Mouse (Mus musculus) heart, embryonic 15.5 days (tissue): ENCODE results near the gene Odf2l. TPM values are rescaled to one million over a fixed set of nuclear protein-coding genes. Genes with fewer than 3 reads are reported as not detected.

Experiments
- ATAC-seq: fragments of 200-750 bp; cut with Nextera tagmentation; replicated peaks from 2 replicates; pipeline ENCODE4 v1.8.0; 2017; ENCODE audit warnings: low read depth, moderate TSS enrichment; ENCODE audit not compliant: insufficient number of reproducible peaks, insufficient read depth, low FRiP score
- H3K27ac ChIP-seq: fragments of 300-500 bp; sonication (generic); 2 replicates; pipeline ENCODE4 v1.5.1; 2015; ENCODE audit warnings: mild to moderate bottlenecking, inconsistent platforms
- H3K27me3 ChIP-seq: fragments of 300-500 bp; sonication (generic); 2 replicates; pipeline ENCODE4 v1.6.1; 2015; ENCODE audit warnings: inconsistent platforms
- H3K36me3 ChIP-seq: fragments of 300-500 bp; sonication (generic); 2 replicates; pipeline ENCODE4 v1.6.1; 2015; ENCODE audit warnings: mild to moderate bottlenecking, inconsistent platforms
- H3K4me1 ChIP-seq: fragments of 300-500 bp; sonication (generic); replicated peaks from 2 replicates; pipeline ENCODE4 v1.6.1; 2015; ENCODE audit warnings: inconsistent platforms
- H3K4me2 ChIP-seq: fragments of 300-500 bp; sonication (generic); 2 replicates; pipeline ENCODE4 v1.6.1; 2015; ENCODE audit warnings: inconsistent platforms, mild to moderate bottlenecking, moderate library complexity
- H3K4me3 ChIP-seq: fragments of 300-500 bp; sonication (generic); 2 replicates; pipeline ENCODE4 v1.5.1; 2015; ENCODE audit warnings: mild to moderate bottlenecking, inconsistent platforms
- H3K9ac ChIP-seq: fragments of 300-500 bp; sonication (generic); 2 replicates; pipeline ENCODE4 v1.6.1; 2015; ENCODE audit warnings: mild to moderate bottlenecking, inconsistent platforms
- H3K9me3 ChIP-seq: fragments of 300-500 bp; sonication (generic); replicated peaks from 2 replicates; pipeline ENCODE4 v1.6.1; 2016; ENCODE audit warnings: inconsistent platforms
- WGBS: fragments of 180-500 bp; shearing (Covaris S2); methylation state at CpG from one replicate; pipeline ENCODE4 v1.1.7; 2015; ENCODE audit warnings: mixed read lengths; 5-methylcytosine and 5-hydroxymethylcytosine counted together
- polyA plus RNA-seq: library from polyadenylated mRNA; unstranded; fragments of >200 nt; fragmentation: Nextera tagmentation; extraction: Ambion mirVana; gene quantifications from 2 replicates; pipeline ENCODE4 v1.2.1, GENCODE M21; 2015

Gene Odf2l
- polyA plus RNA-seq, 1 experiment from 2014 or later: 12.9 TPM

DNA sequence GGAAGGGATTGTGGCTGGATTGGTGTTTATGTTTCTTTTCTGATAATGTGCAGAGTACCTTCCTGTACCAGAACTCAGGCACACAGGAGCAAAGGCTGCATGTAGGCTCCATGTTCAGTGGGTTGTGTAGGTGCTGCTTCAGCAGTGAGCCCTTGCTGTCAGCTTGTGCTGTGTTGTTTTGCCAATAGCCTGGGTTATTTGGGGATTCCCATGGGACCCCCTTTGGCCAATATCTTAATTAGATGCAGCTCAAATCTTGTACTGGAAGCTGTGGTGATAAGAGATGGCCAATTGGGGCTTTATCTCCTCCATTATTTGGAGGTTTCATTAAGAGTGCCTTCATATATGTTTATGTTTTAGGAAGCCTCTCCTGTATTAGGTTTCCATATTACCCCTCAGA is 24.5 kb downstream of the Odf2l start:
- Histone ChIP-seq H3K9ac (no peak overlapping the region), H3K9me3 (no peaks in the 10 kb centered on the region), H3K27me3 (no peaks in the 10 kb centered on the region), H3K4me2 (no peak overlapping the region), H3K36me3 (peaks cover 5% of the 10 kb centered on the region; the same call in 1 of the 2 replicates), H3K4me1 (no peaks in the 10 kb centered on the region), H3K4me3 (no peak overlapping the region), H3K27ac (no peak overlapping the region)
- ATAC-seq: no peak

DNA sequence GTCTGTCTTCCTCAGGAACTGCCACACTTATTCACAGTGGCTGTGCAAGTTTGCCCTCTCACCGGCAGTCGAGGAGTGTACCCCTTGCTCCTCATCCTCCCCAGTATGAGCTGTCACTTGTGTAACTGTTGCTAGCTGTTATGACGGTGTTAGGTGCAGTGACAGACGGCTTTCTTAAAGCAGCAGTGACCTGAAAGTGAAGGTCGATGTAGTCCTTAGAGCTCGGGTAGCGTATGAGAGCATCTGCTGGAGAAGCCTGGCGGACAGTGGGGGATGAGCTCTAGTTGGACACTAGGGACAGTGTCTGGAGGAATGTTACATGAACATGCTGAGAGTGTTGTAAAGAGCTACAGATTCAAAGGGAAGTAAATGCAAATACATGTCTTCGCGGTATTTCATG is 25.5 kb downstream of the Odf2l start:
- H3K9ac ChIP-seq: no peak overlapping the region
- no peaks in the 10 kb centered on the region for H3K4me1 ChIP-seq
- no peak overlapping the region for H3K4me2 ChIP-seq
- H3K36me3 ChIP-seq: peaks cover 5% of the 10 kb centered on the region; the same call in 1 of the 2 replicates
- 74% methylated on average over 10 of the region's 10 CpGs for WGBS
- no peaks in the 10 kb centered on the region for H3K27me3 ChIP-seq
- H3K9me3 ChIP-seq: no peaks in the 10 kb centered on the region
- no peak overlapping the region for H3K27ac ChIP-seq
- ATAC-seq: no peak
- H3K4me3 ChIP-seq: no peak overlapping the region

DNA sequence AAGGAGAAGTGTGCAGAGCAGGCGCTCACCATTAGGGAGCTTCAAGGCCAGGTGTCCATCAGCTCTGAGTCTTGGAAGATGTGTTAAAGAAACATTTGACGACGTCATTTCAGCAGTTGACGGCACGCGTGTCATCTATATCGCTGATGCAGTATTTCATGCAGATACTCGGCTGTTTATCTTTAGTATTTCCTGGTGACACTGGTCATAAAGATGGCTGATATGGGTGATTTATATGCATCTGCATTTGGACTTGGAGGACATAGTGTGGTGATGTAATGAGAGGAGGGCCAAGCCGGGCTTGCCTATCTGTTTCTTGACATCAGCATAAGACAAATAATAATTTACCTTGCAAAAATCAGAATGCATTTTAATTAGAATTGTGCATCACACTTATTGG is 28.5 kb downstream of the Odf2l start:
- Histone ChIP-seq H3K27ac (no peak overlapping the region), H3K36me3 (no peaks in the 10 kb centered on the region; the same call in 1 of the 2 replicates), H3K4me2 (no peak overlapping the region), H3K9ac (no peak overlapping the region), H3K4me3 (no peak overlapping the region), H3K9me3 (no peaks in the 10 kb centered on the region), H3K27me3 (no peaks in the 10 kb centered on the region), H3K4me1 (no peaks in the 10 kb centered on the region)
- WGBS: 89% methylated on average over 9 of the region's 9 CpGs
- no peak for ATAC-seq

DNA sequence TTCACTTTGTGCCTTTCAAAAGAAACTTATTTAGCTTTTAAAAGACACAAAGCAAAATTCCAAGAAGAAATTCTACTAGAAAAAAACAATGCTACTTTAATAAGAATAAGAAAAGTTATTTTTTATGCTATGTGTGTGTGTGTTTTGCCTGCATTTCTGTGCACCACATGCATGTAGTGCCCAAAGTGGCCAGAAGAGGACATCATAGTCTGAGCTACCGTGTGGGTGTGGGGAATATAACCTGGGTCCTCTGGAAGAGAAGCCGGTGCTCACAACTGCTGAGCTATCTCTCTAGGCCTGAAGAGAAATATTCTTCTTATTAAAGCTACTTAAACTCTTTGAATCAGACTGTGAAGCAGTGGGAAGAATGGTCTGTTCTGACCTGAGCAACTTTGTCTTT is 29.1 kb downstream of the Odf2l start:
- Histone ChIP-seq H3K27me3 (no peaks in the 10 kb centered on the region), H3K4me1 (no peaks in the 10 kb centered on the region)

DNA sequence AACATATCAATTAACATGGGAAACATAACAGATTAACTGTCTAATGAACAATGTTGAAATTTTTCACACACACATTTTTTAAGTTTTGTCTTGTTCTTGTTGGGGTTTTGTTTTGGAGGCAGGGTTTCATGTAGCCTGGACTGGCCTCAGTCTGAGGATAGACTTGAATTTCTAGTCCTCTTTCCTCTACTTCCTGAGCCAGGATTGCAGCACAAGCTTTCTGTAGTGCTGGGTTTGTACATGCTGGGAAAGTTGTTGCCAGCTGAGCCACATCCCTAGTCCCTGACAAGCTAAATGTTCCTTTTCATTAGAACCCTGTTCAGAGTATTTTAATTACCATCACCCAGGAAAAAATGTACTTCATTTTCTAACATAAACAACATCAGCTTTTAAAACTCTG is 29.6 kb downstream of the Odf2l start:
- H3K4me1 ChIP-seq: no peaks in the 10 kb centered on the region
- ATAC-seq: no peak
- H3K9me3 ChIP-seq: no peaks in the 10 kb centered on the region
- H3K36me3 ChIP-seq: no peaks in the 10 kb centered on the region; the same call in 1 of the 2 replicates
- H3K9ac ChIP-seq: no peak overlapping the region
- no peak overlapping the region for H3K4me2 ChIP-seq
- H3K27me3 ChIP-seq: no peaks in the 10 kb centered on the region
- no peak overlapping the region for H3K4me3 ChIP-seq
- H3K27ac ChIP-seq: no peak overlapping the region

More for the DNA sequence above, 29.1 kb downstream of the Odf2l start:
- H3K36me3 ChIP-seq: no peaks in the 10 kb centered on the region; the same call in 1 of the 2 replicates
- WGBS: 74% methylated on average over 2 of the region's 2 CpGs
- H3K9ac ChIP-seq: no peak overlapping the region
- ATAC-seq: no peak
- no peaks in the 10 kb centered on the region for H3K9me3 ChIP-seq
- H3K4me2 ChIP-seq: no peak overlapping the region
- no peak overlapping the region for H3K27ac ChIP-seq
- no peak overlapping the region for H3K4me3 ChIP-seq

DNA sequence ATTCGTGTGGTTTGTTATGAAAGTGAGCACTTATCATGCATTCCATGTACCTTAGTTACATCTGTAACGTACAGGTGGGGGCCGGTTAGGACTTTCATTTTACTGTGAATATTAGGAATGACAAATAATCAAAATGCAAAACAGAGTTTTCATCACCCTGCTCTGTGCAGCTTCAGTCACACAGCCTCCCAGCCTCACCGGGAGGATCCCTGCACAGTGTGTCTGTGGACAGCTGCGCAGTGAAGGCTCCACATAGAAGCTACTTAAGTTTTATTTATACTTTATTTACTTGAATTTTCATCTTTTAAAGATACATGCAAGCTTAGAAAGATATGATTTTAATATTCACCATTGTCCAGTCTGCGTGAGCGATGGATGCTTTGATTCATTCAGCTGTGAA is 32.7 kb downstream of the Odf2l start:
- no peak for ATAC-seq

DNA sequence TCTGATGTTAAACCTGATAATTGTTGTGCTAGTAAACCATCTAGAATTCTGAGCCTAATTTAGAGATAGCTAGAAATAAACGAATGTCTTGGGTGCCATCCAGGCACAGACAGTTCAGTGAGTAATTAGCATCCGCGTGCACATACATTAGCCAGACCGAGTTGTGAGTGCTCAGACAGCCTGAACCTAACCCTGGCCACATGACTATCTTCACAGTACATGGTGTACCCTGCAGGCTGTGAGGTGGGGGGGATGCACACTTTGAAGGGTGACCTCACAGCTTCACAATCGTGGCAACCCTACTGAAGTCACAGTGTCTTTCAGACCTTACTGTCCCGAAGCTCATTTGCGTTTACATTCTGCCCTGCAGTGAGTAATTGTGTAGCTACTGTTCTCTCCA is 33.5 kb downstream of the Odf2l start:
- H3K27ac ChIP-seq: no peak overlapping the region
- H3K4me1 ChIP-seq: no peaks in the 10 kb centered on the region
- H3K9me3 ChIP-seq: no peaks in the 10 kb centered on the region
- H3K27me3 ChIP-seq: no peaks in the 10 kb centered on the region
- no peak overlapping the region for H3K4me2 ChIP-seq
- H3K36me3 ChIP-seq: no peaks in the 10 kb centered on the region; the same call in 1 of the 2 replicates
- no peak for ATAC-seq
- WGBS: 74% methylated on average over 7 of the region's 7 CpGs
- no peak overlapping the region for H3K9ac ChIP-seq
- H3K4me3 ChIP-seq: no peak overlapping the region

More for the DNA sequence above, 32.7 kb downstream of the Odf2l start:
- no peak overlapping the region for H3K4me2 ChIP-seq
- H3K4me3 ChIP-seq: no peak overlapping the region
- no peaks in the 10 kb centered on the region; the same call in 1 of the 2 replicates for H3K36me3 ChIP-seq
- no peaks in the 10 kb centered on the region for H3K4me1 ChIP-seq
- no peaks in the 10 kb centered on the region for H3K27me3 ChIP-seq
- 87% methylated on average over 7 of the region's 7 CpGs for WGBS
- H3K9me3 ChIP-seq: no peaks in the 10 kb centered on the region
- no peak overlapping the region for H3K9ac ChIP-seq
- no peak overlapping the region for H3K27ac ChIP-seq

DNA sequence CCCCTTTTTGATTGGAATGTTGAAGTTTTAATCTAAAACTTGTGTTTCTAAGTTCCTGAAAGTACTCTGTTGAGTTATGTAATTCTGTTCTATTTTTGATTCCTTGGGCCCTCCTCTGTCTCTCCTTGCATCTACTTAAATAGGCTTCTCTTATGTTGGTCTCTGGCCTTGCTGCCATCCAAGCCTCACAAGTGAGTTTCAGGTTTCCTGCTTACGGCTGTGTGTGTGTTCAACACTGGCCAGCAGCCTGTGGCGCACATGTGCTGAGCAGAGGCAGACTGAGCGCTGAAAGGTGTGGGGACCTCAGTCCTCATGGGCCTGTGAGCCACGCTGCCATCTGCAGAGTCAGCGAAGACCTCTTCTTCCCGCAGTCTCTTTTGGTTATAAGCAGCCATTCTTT is 38.5 kb downstream of the Odf2l start:
- H3K27me3 ChIP-seq: no peaks in the 10 kb centered on the region
- H3K9me3 ChIP-seq: no peaks in the 10 kb centered on the region
- H3K36me3 ChIP-seq: no peaks in the 10 kb centered on the region
- no peak for ATAC-seq
- H3K27ac ChIP-seq: no peak overlapping the region
- no peak overlapping the region for H3K4me2 ChIP-seq
- 75% methylated on average over 6 of the region's 6 CpGs for WGBS
- H3K4me1 ChIP-seq: no peaks in the 10 kb centered on the region
- H3K9ac ChIP-seq: no peak overlapping the region
- H3K4me3 ChIP-seq: no peak overlapping the region

DNA sequence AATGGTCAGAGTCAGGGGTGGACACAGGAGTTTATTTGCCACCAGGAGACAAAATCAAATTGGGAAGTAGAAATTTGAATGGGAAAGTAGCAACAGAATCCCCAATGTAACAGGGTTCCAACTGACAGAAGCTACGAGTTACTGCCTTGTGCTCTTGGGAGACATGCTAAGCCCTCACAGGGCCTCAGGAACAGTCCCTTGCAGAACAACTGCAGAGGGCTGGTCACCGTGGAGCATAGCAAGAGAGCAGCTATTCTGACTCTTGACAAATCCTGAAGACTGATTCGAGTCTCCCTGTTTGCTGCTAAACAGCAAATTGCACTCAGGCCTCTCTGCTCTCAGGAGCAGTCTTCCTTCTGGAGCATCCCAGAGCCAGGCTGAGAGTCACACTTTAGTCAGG is 40.1 kb downstream of the Odf2l start:
- H3K36me3 ChIP-seq: no peaks in the 10 kb centered on the region
- WGBS: 79% methylated on average over 3 of the region's 3 CpGs
- no peaks in the 10 kb centered on the region for H3K27me3 ChIP-seq

DNA sequence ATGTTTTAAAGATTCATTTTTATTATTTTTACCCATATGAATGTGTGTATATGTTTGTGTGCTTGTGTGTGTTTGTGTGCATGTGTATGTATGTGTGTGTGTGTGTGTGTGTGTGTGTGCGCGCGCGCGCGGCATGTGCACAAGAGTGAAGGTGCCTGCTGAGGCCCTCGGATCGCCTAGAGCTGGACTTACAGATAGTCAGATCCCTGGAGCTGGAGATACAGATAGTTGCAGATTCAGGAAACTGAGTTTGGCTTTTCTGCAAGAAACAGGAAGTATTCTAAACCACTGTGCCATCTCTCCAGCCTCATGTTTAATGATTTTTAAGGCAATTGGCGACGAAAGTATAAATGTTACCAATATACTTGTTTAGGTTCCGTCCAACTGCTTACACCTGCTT is 48.4 kb downstream of the Odf2l start:
- Histone ChIP-seq H3K36me3 (no peaks in the 10 kb centered on the region), H3K27me3 (no peaks in the 10 kb centered on the region), H3K9ac (no peak overlapping the region), H3K4me2 (no peak overlapping the region), H3K27ac (no peak overlapping the region), H3K4me3 (no peak overlapping the region), H3K9me3 (no peaks in the 10 kb centered on the region), H3K4me1 (no peaks in the 10 kb centered on the region)
- no peak for ATAC-seq
- 88% methylated on average over 11 of the region's 11 CpGs for WGBS

More for the DNA sequence above, 40.1 kb downstream of the Odf2l start:
- Histone ChIP-seq H3K4me1 (no peaks in the 10 kb centered on the region), H3K27ac (no peak overlapping the region), H3K9ac (no peak overlapping the region), H3K4me2 (no peak overlapping the region), H3K9me3 (no peaks in the 10 kb centered on the region), H3K4me3 (no peak overlapping the region)
- ATAC-seq: no peak

DNA sequence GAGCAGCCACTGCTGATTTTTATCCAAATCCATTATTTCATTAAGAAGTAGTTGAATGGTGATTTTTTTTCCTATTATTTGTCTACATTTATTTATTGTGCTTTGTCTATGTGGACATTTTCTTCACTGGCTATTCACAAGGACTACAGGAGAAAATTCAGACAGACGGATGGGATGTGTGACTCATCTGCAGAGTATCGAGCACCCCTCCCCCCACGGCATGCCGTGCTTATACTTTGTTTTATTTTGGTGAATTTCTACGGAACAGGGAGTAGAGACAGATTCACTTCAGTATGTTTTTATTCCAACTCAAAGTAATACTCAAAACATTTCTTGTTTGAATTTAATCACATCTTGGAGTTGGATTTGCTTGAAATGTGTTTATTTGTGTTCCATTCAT is 49.4 kb downstream of the Odf2l start:
- no peak overlapping the region for H3K4me2 ChIP-seq
- no peak for ATAC-seq
- no peaks in the 10 kb centered on the region for H3K9me3 ChIP-seq
- no peak overlapping the region for H3K9ac ChIP-seq
- H3K27me3 ChIP-seq: no peaks in the 10 kb centered on the region
- no peak overlapping the region for H3K27ac ChIP-seq
- H3K36me3 ChIP-seq: no peaks in the 10 kb centered on the region
- 73% methylated on average over 5 of the region's 5 CpGs for WGBS
- no peaks in the 10 kb centered on the region for H3K4me1 ChIP-seq
- no peak overlapping the region for H3K4me3 ChIP-seq

DNA sequence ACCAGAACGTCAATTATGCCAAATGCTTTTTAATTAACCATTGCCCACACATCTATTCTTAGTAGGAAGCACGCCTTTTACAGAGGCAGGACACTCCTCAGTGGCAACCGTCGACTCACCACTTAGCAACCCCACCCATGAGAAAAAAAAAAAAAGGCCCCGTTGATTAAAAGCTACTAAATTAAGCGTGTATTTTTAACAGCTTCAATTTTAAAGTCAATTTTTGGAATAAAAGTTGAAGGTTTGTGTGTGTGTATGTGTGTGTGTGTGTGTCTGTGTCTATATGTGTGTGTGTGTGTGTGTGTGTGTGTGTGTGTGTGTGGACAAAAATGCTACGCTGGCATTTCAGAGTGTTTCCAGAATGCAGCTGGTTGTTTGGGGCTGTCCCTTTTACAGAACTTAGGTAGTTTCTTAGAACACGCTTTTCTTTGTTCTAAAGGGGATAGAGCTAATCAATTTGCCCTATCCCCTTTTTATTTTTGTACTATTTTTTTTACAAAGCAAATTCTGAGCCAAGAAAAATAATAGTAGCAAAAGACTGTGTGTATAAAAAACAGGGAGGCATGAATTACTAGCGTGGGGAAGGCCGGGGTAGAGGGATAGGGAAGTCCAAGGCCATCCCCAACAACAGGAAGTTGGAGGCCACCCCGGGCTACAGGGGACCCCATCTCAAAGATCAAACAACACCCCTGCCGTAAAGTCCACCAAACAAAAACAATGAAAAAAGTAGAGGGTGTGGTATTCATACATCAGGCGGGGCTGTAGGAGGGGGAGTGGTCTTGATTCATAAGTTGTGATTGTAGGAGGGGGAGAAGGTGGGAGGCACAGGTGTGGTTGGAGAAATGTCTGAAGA is 50.7 kb downstream of the Odf2l start:
- H3K9me3 ChIP-seq: no peaks in the 10 kb centered on the region
- no peak for ATAC-seq
- no peak overlapping the region for H3K4me3 ChIP-seq
- H3K27me3 ChIP-seq: no peaks in the 10 kb centered on the region
- no peaks in the 10 kb centered on the region for H3K36me3 ChIP-seq
- H3K9ac ChIP-seq: no peak overlapping the region
- no peak overlapping the region for H3K4me2 ChIP-seq
- WGBS: 66% methylated on average over 13 of the region's 13 CpGs
- no peaks in the 10 kb centered on the region for H3K4me1 ChIP-seq
- no peak overlapping the region for H3K27ac ChIP-seq
